Comparison of ENCODE assay signal across 26 mouse cellular contexts in genomic region chr2:49747670-49748069, GRCm38 (mm10). TPM values are rescaled to one million over a fixed set of nuclear protein-coding genes. Genes with fewer than 3 reads are reported as not detected.
DNase-seq lines count a peak whose midpoint lies in the region; ATAC-seq and TF ChIP-seq lines count a peak whose summit lies in the region.
"Had no signal": no experiment of that assay in that cellular context is flagged by ENCODE, and none has a peak within 500 bp of the region (broad histone marks: within the 10 kb centered on the region; RNA-seq: fewer than 3 reads in every experiment).

No protein-coding gene starts in this region.

- H3K4me1 ChIP-seq in neural tube, embryonic 15.5 days: peaks cover 27% of the 10 kb centered on the region
- H3K4me1 ChIP-seq in limb, embryonic 12.5 days (replicated peaks): peaks cover 14% of the 10 kb centered on the region; the same call in 1 of the 2 replicates
- peaks cover 2% of the 10 kb centered on the region; the same call in 1 of the 2 replicates for H3K4me1 ChIP-seq in forebrain, embryonic 14.5 days (ENCODE audit: control insufficient read depth, insufficient read depth, low read length)

- no peaks in the 10 kb centered on the region for H3K27me3 ChIP-seq in neural tube, embryonic 15.5 days (replicated peaks)
- no peaks in the 10 kb centered on the region for H3K27me3 ChIP-seq in limb, embryonic 12.5 days
- no peaks in the 10 kb centered on the region for H3K27me3 ChIP-seq in forebrain, embryonic 14.5 days (replicated peaks; ENCODE audit: control insufficient read depth, insufficient read depth, low read length)
- H3K27me3 ChIP-seq: embryonic facial prominence, embryonic 13.5 days had no signal

- no peak for TF ChIP-seq CTCF in layer of hippocampus, adult 2 months (conservative IDR thresholded peaks at IDR 0.05)

- peak overlapping the region; percentile 52; the same call in 1 of the 2 replicates for H3K27ac ChIP-seq in layer of hippocampus, adult 2 months
- peak overlapping the region; percentile 19; the same call in 1 of the 2 replicates for H3K27ac ChIP-seq in neural tube, embryonic 15.5 days (replicated peaks)
- H3K27ac ChIP-seq in limb, embryonic 12.5 days: peak overlapping the region; percentile 26; the same call in 1 of the 2 replicates
- H3K27ac ChIP-seq in forebrain, embryonic 14.5 days (ENCODE audit: low read depth, low read length): no peak overlapping the region
- H3K27ac ChIP-seq: embryonic facial prominence, embryonic 13.5 days; forebrain, embryonic 10.5 days; kidney, postnatal 0 days; liver, embryonic 14.5 days had no signal

- no peak for ATAC-seq in neural tube, embryonic 15.5 days (ENCODE audit: low FRiP score)
- no peak for ATAC-seq in limb, embryonic 12.5 days (ENCODE audit: insufficient number of reproducible peaks, insufficient read depth, low FRiP score, low TSS enrichment, low read depth)
- no peak for ATAC-seq in forebrain, embryonic 14.5 days

- peaks cover 59% of the 10 kb centered on the region for H3K36me3 ChIP-seq in neural tube, embryonic 15.5 days
- H3K36me3 ChIP-seq in limb, embryonic 12.5 days: peaks cover 35% of the 10 kb centered on the region
- peaks cover 89% of the 10 kb centered on the region for H3K36me3 ChIP-seq in forebrain, embryonic 14.5 days (ENCODE audit: control insufficient read depth, insufficient read depth, low read length)

- WGBS in neural tube, embryonic 15.5 days: 77% methylated on average over 2 of the region's 2 CpGs
- WGBS in limb, embryonic 12.5 days: 45% methylated on average over 2 of the region's 2 CpGs
- WGBS in forebrain, embryonic 14.5 days: 73% methylated on average over 2 of the region's 2 CpGs

- no peak overlapping the region for H3K4me2 ChIP-seq in neural tube, embryonic 15.5 days
- no peak overlapping the region for H3K4me2 ChIP-seq in limb, embryonic 12.5 days
- H3K4me2 ChIP-seq in forebrain, embryonic 14.5 days (ENCODE audit: low read length): no peak overlapping the region
- H3K4me2 ChIP-seq: embryonic facial prominence, embryonic 13.5 days had no signal

- peak; percentile 36 for DNase-seq in cerebellum, adult 9-10 months
- DNase-seq in cerebellum, adult 18-20 months: no peak
- no peak for DNase-seq in layer of hippocampus, adult 2 months (ENCODE audit: low spot score in 2 of 2)
- no peak for DNase-seq in layer of hippocampus, postnatal 25 days (ENCODE audit: extremely low spot score in 1 of 2, low spot score in 1 of 2)
- DNase-seq in neural tube, embryonic 10.5 days (ENCODE audit: extremely low spot score, low spot score): no peak
- DNase-seq in forebrain, embryonic 14.5 days (ENCODE audit: low spot score): no peak
- DNase-seq: embryo, embryonic 11 days; gastrocnemius, postnatal 14 days; heart, postnatal 14 days; kidney, adult 18-20 months; layer of hippocampus, adult 9-11 months; liver; lung, adult 2 months; lung, postnatal 10 days; right cerebral cortex, adult 18-20 months; spleen, adult 18-20 months; thymus, adult 2 months; thymus, postnatal 36 days had no signal

- H3K4me3 ChIP-seq in layer of hippocampus, adult 2 months: no peak overlapping the region
- no peak overlapping the region for H3K4me3 ChIP-seq in neural tube, embryonic 15.5 days (replicated peaks)
- no peak overlapping the region for H3K4me3 ChIP-seq in limb, embryonic 12.5 days (replicated peaks)
- H3K4me3 ChIP-seq in forebrain, embryonic 14.5 days (ENCODE audit: low read depth, low read length): no peak overlapping the region
- H3K4me3 ChIP-seq: embryonic facial prominence, embryonic 13.5 days; forebrain, embryonic 10.5 days; hindbrain, embryonic 10.5 days had no signal

- H3K9ac ChIP-seq in neural tube, embryonic 15.5 days (replicated peaks): no peak overlapping the region
- no peak overlapping the region for H3K9ac ChIP-seq in limb, embryonic 12.5 days (replicated peaks)
- no peak overlapping the region for H3K9ac ChIP-seq in forebrain, embryonic 14.5 days (ENCODE audit: low read length)
- H3K9ac ChIP-seq: embryonic facial prominence, embryonic 13.5 days; liver, embryonic 14.5 days had no signal

- no peaks in the 10 kb centered on the region for H3K9me3 ChIP-seq in neural tube, embryonic 15.5 days (replicated peaks)
- H3K9me3 ChIP-seq in limb, embryonic 12.5 days: no peaks in the 10 kb centered on the region
- no peaks in the 10 kb centered on the region for H3K9me3 ChIP-seq in forebrain, embryonic 14.5 days (replicated peaks; ENCODE audit: control insufficient read depth, low read length)
- H3K9me3 ChIP-seq: embryonic facial prominence, embryonic 13.5 days; forebrain, embryonic 10.5 days; hindbrain, embryonic 10.5 days had no signal

RNA-seq across cellular contexts. Expression of gene Lypd6b, which starts 39.8 kb away (rescaled TPM):
- 1 to 10 TPM; 3.9 to 4.0 TPM for total RNA-seq in layer of hippocampus, adult 2 months (2021)
- total RNA-seq in layer of hippocampus, postnatal 25 days (2021): 1 to 10 TPM; 4.2 to 4.3 TPM
- 20.7 and 22.1 TPM in 2 replicates for polyA plus RNA-seq in neural tube, embryonic 15.5 days (2015; fragmentation: Nextera tagmentation; extraction: Ambion mirVana)
- polyA plus RNA-seq in limb, embryonic 12.5 days (2016; fragmentation: Nextera tagmentation; extraction: Ambion mirVana): 7.2 and 7.3 TPM in 2 replicates
- 8.7 and 10.7 TPM in 2 replicates for polyA plus RNA-seq in forebrain, embryonic 14.5 days (2014; fragmentation: Nextera tagmentation; extraction: Ambion mirVana)
- total RNA-seq: gastrocnemius, postnatal 14 days; MEL had no signal
